Mouse (Mus musculus): Measurements from ENCODE around the gene Urgcp.

DNA sequence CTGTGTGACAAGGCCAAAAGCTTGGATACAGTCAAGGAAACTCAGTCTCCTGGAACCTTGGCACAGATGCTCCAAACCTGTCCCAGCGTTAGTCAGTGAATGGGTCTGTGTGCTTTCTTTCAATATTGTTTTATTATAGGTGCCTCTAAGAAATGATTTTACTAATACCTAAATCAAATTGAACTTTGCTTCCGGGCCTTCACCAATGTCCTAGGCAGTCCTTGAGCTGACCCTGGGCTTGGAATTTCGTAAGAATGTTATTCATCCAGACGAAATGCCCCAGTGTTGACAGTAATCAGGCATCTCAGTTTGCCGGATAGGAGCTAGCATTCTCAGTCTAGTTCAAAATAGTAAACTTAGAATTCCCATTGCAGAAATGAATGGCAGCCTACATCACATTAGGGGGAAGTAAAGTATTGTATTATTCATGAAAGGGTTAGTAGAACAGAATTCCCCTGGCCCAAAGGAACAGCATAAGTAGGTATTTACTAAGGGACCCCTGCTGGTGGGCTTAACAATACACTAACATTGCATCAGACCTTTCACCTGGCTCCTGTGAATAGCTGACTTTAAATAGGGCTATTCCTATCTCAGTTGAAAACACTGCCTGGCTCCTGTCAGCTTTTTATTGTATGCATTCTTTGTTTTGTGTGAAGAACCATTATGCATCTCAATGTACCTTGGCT, 59.8 kb downstream of the Urgcp start:
- no peak for TF ChIP-seq CTCF (IDR thresholded peaks at IDR 0.05; ENCODE audit: control insufficient read depth, insufficient read depth, low read length)
- no peak for TF ChIP-seq POLR2A (IDR thresholded peaks at IDR 0.05; ENCODE audit: borderline replicate concordance, control insufficient read depth, low read depth, low read length)

All from bone marrow, adult 2 months (tissue).